Comparison of ENCODE assay signal across 7 mouse cellular contexts in genomic region chr14:47450121-47450520, GRCm38 (mm10). TPM values are rescaled to one million over a fixed set of nuclear protein-coding genes. Genes with fewer than 3 reads are reported as not detected.
DNase-seq lines count a peak whose midpoint lies in the region; ATAC-seq lines count a peak whose summit lies in the region.
"Not testable (repeated sequence)": the region's sequence is repeated elsewhere in the genome, so short reads cannot be mapped to it uniquely, and the experiment has no call there.

Gene Fbxo34, plus strand, starts transcription at chr14:47450421.

- H3K4me3 ChIP-seq in forebrain, embryonic 12.5 days (replicated peaks); heart, embryonic 10.5 days; hindbrain, embryonic 16.5 days (ENCODE audit: low read length); liver, embryonic 16.5 days (ENCODE audit: low read depth, low read length): not testable (repeated sequence)

- H3K27me3 ChIP-seq in forebrain, embryonic 12.5 days; heart, embryonic 10.5 days (ENCODE audit: insufficient read depth, poor library complexity, severe bottlenecking); hindbrain, embryonic 16.5 days (replicated peaks; ENCODE audit: control insufficient read depth, insufficient read depth, low read length); liver, embryonic 16.5 days (ENCODE audit: control insufficient read depth, insufficient read depth, low read depth, low read length): not testable (repeated sequence)

- H3K4me2 ChIP-seq in forebrain, embryonic 12.5 days; hindbrain, embryonic 16.5 days (ENCODE audit: low read length); liver, embryonic 16.5 days (ENCODE audit: low read depth, low read length): not testable (repeated sequence)

- H3K9me3 ChIP-seq in forebrain, embryonic 12.5 days; heart, embryonic 10.5 days; hindbrain, embryonic 16.5 days (ENCODE audit: control insufficient read depth, low read length); liver, embryonic 16.5 days (replicated peaks; ENCODE audit: control insufficient read depth, low read length): not testable (repeated sequence)

- H3K36me3 ChIP-seq in forebrain, embryonic 12.5 days (replicated peaks); heart, embryonic 10.5 days; hindbrain, embryonic 16.5 days (ENCODE audit: control insufficient read depth, insufficient read depth, low read length); liver, embryonic 16.5 days (ENCODE audit: control insufficient read depth, insufficient read depth): not testable (repeated sequence)

- 85% methylated on average over 3 of the region's 5 CpGs for WGBS in forebrain, embryonic 12.5 days
- 92% methylated on average over 3 of the region's 5 CpGs for WGBS in heart, embryonic 10.5 days
- 100% methylated on average over 2 of the region's 5 CpGs for WGBS in hindbrain, embryonic 16.5 days
- 68% methylated on average over 2 of the region's 5 CpGs for WGBS in liver, embryonic 16.5 days (ENCODE audit: insufficient replicate concordance)

- not testable (repeated sequence) for DNase-seq in adrenal gland, postnatal 36 days; heart, embryonic 10.5 days (ENCODE audit: low spot score); left cerebral cortex, adult 18-20 months (ENCODE audit: low spot score in 2 of 2)

- not testable (repeated sequence) for ATAC-seq in forebrain, embryonic 12.5 days (ENCODE audit: low FRiP score); hindbrain, embryonic 16.5 days; liver, embryonic 16.5 days (ENCODE audit: low read depth); monocyte, adult 5-6 weeks (replicated peaks; ENCODE audit: insufficient number of reproducible peaks, low FRiP score, low TSS enrichment, poor library complexity, severe bottlenecking)

- H3K9ac ChIP-seq in forebrain, embryonic 12.5 days; hindbrain, embryonic 16.5 days (ENCODE audit: low read depth, low read length); liver, embryonic 16.5 days (ENCODE audit: low read depth, low read length): not testable (repeated sequence)

- H3K4me1 ChIP-seq in forebrain, embryonic 12.5 days; heart, embryonic 10.5 days; hindbrain, embryonic 16.5 days (ENCODE audit: control insufficient read depth, insufficient read depth, low read depth, low read length); liver, embryonic 16.5 days (ENCODE audit: control insufficient read depth, low read depth, low read length): not testable (repeated sequence)

- H3K27ac ChIP-seq in forebrain, embryonic 12.5 days; heart, embryonic 10.5 days; hindbrain, embryonic 16.5 days (ENCODE audit: low read depth, low read length); liver, embryonic 16.5 days (ENCODE audit: low read length): not testable (repeated sequence)

RNA-seq across cellular contexts. Expression of gene Fbxo34, which starts in this region (rescaled TPM):
- 10 to 100 TPM; 27.5 to 38.2 TPM for total RNA-seq in adrenal gland, postnatal 36 days (2021)
- 22.1 and 22.8 TPM in 2 replicates for polyA plus RNA-seq in forebrain, embryonic 12.5 days (2016; fragmentation: Nextera tagmentation; extraction: Ambion mirVana)
- polyA plus RNA-seq in heart, embryonic 10.5 days (2016; fragmentation: Nextera tagmentation; extraction: Ambion mirVana): 21.8 and 22.0 TPM in 2 replicates
- 33.6 and 35.5 TPM in 2 replicates for polyA plus RNA-seq in hindbrain, embryonic 16.5 days (2015; fragmentation: Nextera tagmentation; extraction: Ambion mirVana)
- total RNA-seq in left cerebral cortex, adult 18-20 months (2021): 10 to 100 TPM; 88.1 to 95.7 TPM
- polyA plus RNA-seq in liver, embryonic 16.5 days (2015; fragmentation: Nextera tagmentation; extraction: Ambion mirVana): 38.3 and 41.6 TPM in 2 replicates
- 18.2 to 39.0 TPM (median 26.4 TPM) in 3 replicates for total RNA-seq in monocyte, adult 5-6 weeks (2017)
